Mouse (Mus musculus): ENCODE data around the gene Il1rap. TPM values are rescaled to one million over a fixed set of nuclear protein-coding genes. Genes with fewer than 3 reads are reported as not detected.

The Il1rap gene
- polyA plus RNA-seq, 1 experiment from 2014 or later, result 5.5 TPM

Other genes with a start within 250 kb of the Il1rap start
- gene Cldn1, start 209.9 kb upstream of the Il1rap start, polyA plus RNA-seq (2016; fragmentation: Nextera tagmentation; extraction: Ambion mirVana), result 2.8 and 3.5 TPM in 2 replicates
- not detected in 2 replicates for gene Cldn16, start 118.6 kb upstream of the Il1rap start, polyA plus RNA-seq (2016; fragmentation: Nextera tagmentation; extraction: Ambion mirVana)
- gene Tmem207, start 54.9 kb upstream of the Il1rap start, polyA plus RNA-seq (2016; fragmentation: Nextera tagmentation; extraction: Ambion mirVana), result not detected in 2 replicates

All from limb, embryonic 10.5 days (tissue).